Mouse (Mus musculus): ENCODE data around the gene Scfd2. TPM values are rescaled to one million over a fixed set of nuclear protein-coding genes. Genes with fewer than 3 reads are reported as not detected.

Scfd2 gene
- total RNA-seq, 2 experiments from 2014 or later, result 20.1 to 21.1 TPM

- no peak for DNase-seq (ENCODE audit: low spot score in 2 of 2)
These were observed 164.9 kb downstream of the Scfd2 start for GRCm38 (mm10) chr5:74366710-74367101.

- no peak for DNase-seq (ENCODE audit: low spot score in 2 of 2)
These were observed 165.4 kb downstream of the Scfd2 start for GRCm38 (mm10) chr5:74365984-74366709.

- no peak for DNase-seq (ENCODE audit: low spot score in 2 of 2)
These were observed 166.2 kb downstream of the Scfd2 start for GRCm38 (mm10) chr5:74365408-74365807.

- no peak for DNase-seq (ENCODE audit: low spot score in 2 of 2)
These were observed 168.3 kb downstream of the Scfd2 start for GRCm38 (mm10) chr5:74363296-74363695.

GRCm38 (mm10) chr5:74361531-74361930, 170.0 kb downstream of the Scfd2 start:
- no peak for DNase-seq (ENCODE audit: low spot score in 2 of 2)

GRCm38 (mm10) chr5:74358033-74358432, 173.5 kb downstream of the Scfd2 start:
- no peak for DNase-seq (ENCODE audit: low spot score in 2 of 2)

GRCm38 (mm10) chr5:74355416-74356177, 176.0 kb downstream of the Scfd2 start:
- no peak for DNase-seq (ENCODE audit: low spot score in 2 of 2)

GRCm38 (mm10) chr5:74350909-74351308, 180.7 kb downstream of the Scfd2 start:
- DNase-seq (ENCODE audit: low spot score in 2 of 2), result no peak

GRCm38 (mm10) chr5:74348079-74348870, 183.3 kb downstream of the Scfd2 start:
- no peak for DNase-seq (ENCODE audit: low spot score in 2 of 2)

GRCm38 (mm10) chr5:74343045-74343444, 188.5 kb downstream of the Scfd2 start:
- DNase-seq (ENCODE audit: low spot score in 2 of 2), result no peak

GRCm38 (mm10) chr5:74342557-74342956, 189.0 kb downstream of the Scfd2 start:
- no peak for DNase-seq (ENCODE audit: low spot score in 2 of 2)

GRCm38 (mm10) chr5:74337491-74337890, 194.1 kb downstream of the Scfd2 start:
- DNase-seq (ENCODE audit: low spot score in 2 of 2), result no peak

- DNase-seq (ENCODE audit: low spot score in 2 of 2), result no peak
These were observed 194.8 kb downstream of the Scfd2 start for GRCm38 (mm10) chr5:74336780-74337179.

GRCm38 (mm10) chr5:74333258-74333657, 198.3 kb downstream of the Scfd2 start:
- no peak for DNase-seq (ENCODE audit: low spot score in 2 of 2)

GRCm38 (mm10) chr5:74326228-74326627, 205.3 kb downstream of the Scfd2 start:
- DNase-seq (ENCODE audit: low spot score in 2 of 2), result no peak

GRCm38 (mm10) chr5:74321010-74321746, 210.4 kb downstream of the Scfd2 start:
- DNase-seq (ENCODE audit: low spot score in 2 of 2), result no peak

- DNase-seq (ENCODE audit: low spot score in 2 of 2), result no peak
These were observed 212.0 kb downstream of the Scfd2 start for GRCm38 (mm10) chr5:74319551-74319950.

GRCm38 (mm10) chr5:74317174-74317573, 214.4 kb downstream of the Scfd2 start:
- no peak for DNase-seq (ENCODE audit: low spot score in 2 of 2)

- DNase-seq (ENCODE audit: low spot score in 2 of 2), result no peak
These were observed 215.1 kb downstream of the Scfd2 start for GRCm38 (mm10) chr5:74316333-74316945.

GRCm38 (mm10) chr5:74315471-74316245, 215.9 kb downstream of the Scfd2 start:
- no peak for DNase-seq (ENCODE audit: low spot score in 2 of 2)
